Mouse (Mus musculus) CD8-positive naive resting alpha-beta T cell, adult 2 months (primary cell): ENCODE data around the gene Slit3.

Source experiments
- DNase-seq, 2 experiments: peaks; one replicate each; pipeline ENCODE4 v3.0.0; 2022; ENCODE audit warnings: low read depth in 2 of 2, low spot score in 2 of 2

Slit3 gene

GRCm38 (mm10) chr11:35451636-35452035 is 330.6 kb downstream of the Slit3 start:
- peak; percentile 15 to 41 for DNase-seq

GRCm38 (mm10) chr11:35452413-35452812 is 331.4 kb downstream of the Slit3 start:
- DNase-seq, result no peak

GRCm38 (mm10) chr11:35454191-35454725 is 333.2 kb downstream of the Slit3 start:
- DNase-seq, result no peak

- DNase-seq, result no peak
Observed at GRCm38 (mm10) chr11:35454781-35455180, 333.8 kb downstream of the Slit3 start.

GRCm38 (mm10) chr11:35458068-35458467 is 337.0 kb downstream of the Slit3 start:
- DNase-seq, result no peak

GRCm38 (mm10) chr11:35466701-35467100 is 345.7 kb downstream of the Slit3 start:
- no peak for DNase-seq

GRCm38 (mm10) chr11:35468847-35469246 is 347.8 kb downstream of the Slit3 start:
- no peak for DNase-seq

GRCm38 (mm10) chr11:35469940-35470339 is 348.9 kb downstream of the Slit3 start:
- DNase-seq, result no peak

GRCm38 (mm10) chr11:35470853-35471252 is 349.8 kb downstream of the Slit3 start:
- DNase-seq, result no peak

GRCm38 (mm10) chr11:35472842-35473616 is 352.0 kb downstream of the Slit3 start:
- DNase-seq, result no peak

GRCm38 (mm10) chr11:35473617-35473996 is 352.6 kb downstream of the Slit3 start:
- DNase-seq, result no peak

GRCm38 (mm10) chr11:35480146-35480545 is 359.1 kb downstream of the Slit3 start:
- DNase-seq, result no peak

- no peak for DNase-seq
Observed at GRCm38 (mm10) chr11:35481611-35482363, 360.8 kb downstream of the Slit3 start.

- no peak for DNase-seq
Observed at GRCm38 (mm10) chr11:35487966-35488365, 366.9 kb downstream of the Slit3 start.

GRCm38 (mm10) chr11:35491701-35492100 is 370.7 kb downstream of the Slit3 start:
- no peak for DNase-seq

- DNase-seq, result no peak
Observed at GRCm38 (mm10) chr11:35496874-35497273, 375.9 kb downstream of the Slit3 start.

GRCm38 (mm10) chr11:35497961-35498360 is 376.9 kb downstream of the Slit3 start:
- no peak for DNase-seq

- DNase-seq, result no peak
Observed at GRCm38 (mm10) chr11:35502128-35502527, 381.1 kb downstream of the Slit3 start.

- no peak for DNase-seq
Observed at GRCm38 (mm10) chr11:35504051-35504450, 383.0 kb downstream of the Slit3 start.

GRCm38 (mm10) chr11:35504916-35505315 is 383.9 kb downstream of the Slit3 start:
- no peak for DNase-seq

GRCm38 (mm10) chr11:35505316-35505715 is 384.3 kb downstream of the Slit3 start:
- peak; percentile 30 to 33 for DNase-seq

- no peak for DNase-seq
Observed at GRCm38 (mm10) chr11:35505817-35506216, 384.8 kb downstream of the Slit3 start.
